Mouse (Mus musculus): ENCODE measurements at regions not wholly inside any gene's neighbourhood (a gene's known extent, or its start where the extent isn't known, plus 50 kb on each side); places are given as distances from the start of the nearest gene placed in this dataset.

GRCm38 (mm10) chr13:26518425-26518824, 251.5 kb downstream of the Hdgfl1 start:
- no peak overlapping the region for H3K4me3 ChIP-seq
- peaks cover 6% of the 10 kb centered on the region; the same call in 1 of the 2 replicates for H3K4me1 ChIP-seq (replicated peaks)
- no peak overlapping the region for H3K27ac ChIP-seq (replicated peaks)
- H3K27me3 ChIP-seq: no peaks in the 10 kb centered on the region
- no peak for ATAC-seq (ENCODE audit: low read depth)
- WGBS: 94% methylated on average over 5 of the region's 5 CpGs
- H3K4me2 ChIP-seq: no peak overlapping the region
- H3K9ac ChIP-seq: no peak overlapping the region
- no peaks in the 10 kb centered on the region for H3K9me3 ChIP-seq
- H3K36me3 ChIP-seq: no peaks in the 10 kb centered on the region

GRCm38 (mm10) chr13:26517646-26518045, 252.3 kb downstream of the Hdgfl1 start:
- Histone ChIP-seq H3K4me1 (replicated peaks) (peaks cover 6% of the 10 kb centered on the region; the same call in 1 of the 2 replicates), H3K27ac (replicated peaks) (no peak overlapping the region), H3K9ac (no peak overlapping the region), H3K36me3 (no peaks in the 10 kb centered on the region), H3K9me3 (no peaks in the 10 kb centered on the region), H3K4me3 (no peak overlapping the region), H3K27me3 (no peaks in the 10 kb centered on the region), H3K4me2 (no peak overlapping the region)
- ATAC-seq (ENCODE audit: low read depth): no peak
- 54% methylated on average over 4 of the region's 4 CpGs for WGBS

GRCm38 (mm10) chr13:26510448-26510847, 259.5 kb downstream of the Hdgfl1 start:
- Histone ChIP-seq H3K4me1 (replicated peaks) (no peaks in the 10 kb centered on the region), H3K4me2 (no peak overlapping the region), H3K27ac (replicated peaks) (no peak overlapping the region), H3K9ac (no peak overlapping the region), H3K36me3 (no peaks in the 10 kb centered on the region), H3K27me3 (no peaks in the 10 kb centered on the region), H3K4me3 (no peak overlapping the region), H3K9me3 (no peaks in the 10 kb centered on the region)
- WGBS: 60% methylated on average over 4 of the region's 4 CpGs
- no peak for ATAC-seq (ENCODE audit: low read depth)

GRCm38 (mm10) chr13:26509841-26510240, 260.1 kb downstream of the Hdgfl1 start:
- no peaks in the 10 kb centered on the region for H3K36me3 ChIP-seq
- H3K4me3 ChIP-seq: no peak overlapping the region
- H3K27me3 ChIP-seq: no peaks in the 10 kb centered on the region
- no peaks in the 10 kb centered on the region for H3K4me1 ChIP-seq (replicated peaks)
- no peak overlapping the region for H3K27ac ChIP-seq (replicated peaks)
- no peaks in the 10 kb centered on the region for H3K9me3 ChIP-seq
- 88% methylated on average over 3 of the region's 3 CpGs for WGBS
- H3K4me2 ChIP-seq: no peak overlapping the region
- no peak for ATAC-seq (ENCODE audit: low read depth)
- no peak overlapping the region for H3K9ac ChIP-seq

- 87% methylated on average over 1 of the region's 1 CpGs for WGBS
- H3K36me3 ChIP-seq: no peaks in the 10 kb centered on the region
- no peak overlapping the region for H3K9ac ChIP-seq
- H3K27me3 ChIP-seq: no peaks in the 10 kb centered on the region
- no peak overlapping the region for H3K27ac ChIP-seq (replicated peaks)
- H3K4me1 ChIP-seq (replicated peaks): no peaks in the 10 kb centered on the region
- ATAC-seq (ENCODE audit: low read depth): no peak
- no peak overlapping the region for H3K4me2 ChIP-seq
- H3K4me3 ChIP-seq: no peak overlapping the region
- H3K9me3 ChIP-seq: no peaks in the 10 kb centered on the region
Observed at GRCm38 (mm10) chr13:26503744-26504143, 266.2 kb downstream of the Hdgfl1 start.

GRCm38 (mm10) chr13:26497086-26497485, 272.9 kb downstream of the Hdgfl1 start:
- no peak overlapping the region for H3K4me3 ChIP-seq
- H3K9me3 ChIP-seq: no peaks in the 10 kb centered on the region
- no peak overlapping the region for H3K4me2 ChIP-seq
- no peak overlapping the region for H3K9ac ChIP-seq
- no peaks in the 10 kb centered on the region for H3K27me3 ChIP-seq
- no peaks in the 10 kb centered on the region for H3K36me3 ChIP-seq
- H3K4me1 ChIP-seq (replicated peaks): no peaks in the 10 kb centered on the region
- 85% methylated on average over 2 of the region's 2 CpGs for WGBS
- H3K27ac ChIP-seq (replicated peaks): no peak overlapping the region
- no peak for ATAC-seq (ENCODE audit: low read depth)

- no peaks in the 10 kb centered on the region for H3K36me3 ChIP-seq
- H3K4me3 ChIP-seq: no peak overlapping the region
- no peaks in the 10 kb centered on the region for H3K9me3 ChIP-seq
- no peak overlapping the region for H3K9ac ChIP-seq
- no peak overlapping the region for H3K27ac ChIP-seq (replicated peaks)
- ATAC-seq (ENCODE audit: low read depth): no peak
- no peaks in the 10 kb centered on the region for H3K4me1 ChIP-seq (replicated peaks)
- no peak overlapping the region for H3K4me2 ChIP-seq
- no peaks in the 10 kb centered on the region for H3K27me3 ChIP-seq
Observed at GRCm38 (mm10) chr13:26495871-26496270, 274.1 kb downstream of the Hdgfl1 start.

GRCm38 (mm10) chr13:26469343-26469742, 300.6 kb downstream of the Hdgfl1 start:
- Histone ChIP-seq H3K4me2 (no peak overlapping the region), H3K4me1 (replicated peaks) (no peaks in the 10 kb centered on the region), H3K9ac (no peak overlapping the region), H3K27me3 (no peaks in the 10 kb centered on the region), H3K9me3 (no peaks in the 10 kb centered on the region), H3K27ac (replicated peaks) (no peak overlapping the region), H3K36me3 (no peaks in the 10 kb centered on the region), H3K4me3 (no peak overlapping the region)
- 24% methylated on average over 3 of the region's 3 CpGs for WGBS
- ATAC-seq (ENCODE audit: low read depth): no peak

GRCm38 (mm10) chr13:26467526-26467925, 302.4 kb downstream of the Hdgfl1 start:
- no peak overlapping the region for H3K9ac ChIP-seq
- H3K9me3 ChIP-seq: no peaks in the 10 kb centered on the region
- no peak for ATAC-seq (ENCODE audit: low read depth)
- H3K27ac ChIP-seq (replicated peaks): no peak overlapping the region
- H3K4me2 ChIP-seq: no peak overlapping the region
- no peaks in the 10 kb centered on the region for H3K4me1 ChIP-seq (replicated peaks)
- H3K36me3 ChIP-seq: no peaks in the 10 kb centered on the region
- no peaks in the 10 kb centered on the region for H3K27me3 ChIP-seq
- no peak overlapping the region for H3K4me3 ChIP-seq

GRCm38 (mm10) chr13:26464523-26464922, 305.4 kb downstream of the Hdgfl1 start:
- WGBS: 29% methylated on average over 2 of the region's 2 CpGs
- Histone ChIP-seq H3K4me3 (no peak overlapping the region), H3K4me2 (no peak overlapping the region), H3K9me3 (no peaks in the 10 kb centered on the region), H3K9ac (no peak overlapping the region), H3K36me3 (no peaks in the 10 kb centered on the region), H3K27ac (replicated peaks) (no peak overlapping the region), H3K27me3 (no peaks in the 10 kb centered on the region), H3K4me1 (replicated peaks) (no peaks in the 10 kb centered on the region)
- ATAC-seq (ENCODE audit: low read depth): no peak

GRCm38 (mm10) chr13:26464096-26464495, 305.9 kb downstream of the Hdgfl1 start:
- Histone ChIP-seq H3K36me3 (no peaks in the 10 kb centered on the region), H3K4me3 (no peak overlapping the region), H3K27ac (replicated peaks) (no peak overlapping the region), H3K4me2 (no peak overlapping the region), H3K27me3 (no peaks in the 10 kb centered on the region), H3K4me1 (replicated peaks) (no peaks in the 10 kb centered on the region), H3K9ac (no peak overlapping the region), H3K9me3 (no peaks in the 10 kb centered on the region)
- no peak for ATAC-seq (ENCODE audit: low read depth)

GRCm38 (mm10) chr13:26457487-26458253, 312.3 kb downstream of the Hdgfl1 start:
- H3K4me1 ChIP-seq (replicated peaks): no peaks in the 10 kb centered on the region
- no peak overlapping the region for H3K27ac ChIP-seq (replicated peaks)
- 82% methylated on average over 4 of the region's 4 CpGs for WGBS
- no peak overlapping the region for H3K4me3 ChIP-seq
- no peaks in the 10 kb centered on the region for H3K9me3 ChIP-seq
- no peaks in the 10 kb centered on the region for H3K36me3 ChIP-seq
- ATAC-seq (ENCODE audit: low read depth): no peak
- H3K4me2 ChIP-seq: no peak overlapping the region
- H3K27me3 ChIP-seq: no peaks in the 10 kb centered on the region
- H3K9ac ChIP-seq: no peak overlapping the region

- WGBS: 90% methylated on average over 4 of the region's 4 CpGs
- Histone ChIP-seq H3K27ac (replicated peaks) (no peak overlapping the region), H3K9me3 (no peaks in the 10 kb centered on the region)
Observed at GRCm38 (mm10) chr13:26426639-26427038, 343.3 kb downstream of the Hdgfl1 start.

More at GRCm38 (mm10) chr13:26426639-26427038, 343.3 kb downstream of the Hdgfl1 start:
- Histone ChIP-seq H3K4me3 (no peak overlapping the region), H3K4me2 (no peak overlapping the region), H3K27me3 (no peaks in the 10 kb centered on the region), H3K4me1 (replicated peaks) (no peaks in the 10 kb centered on the region), H3K36me3 (no peaks in the 10 kb centered on the region), H3K9ac (no peak overlapping the region)
- no peak for ATAC-seq (ENCODE audit: low read depth)

Measured in neural tube, embryonic 13.5 days (tissue).